Mouse (Mus musculus): ENCODE data around the gene Rps6ka3. TPM values are rescaled to one million over a fixed set of nuclear protein-coding genes. Genes with fewer than 3 reads are reported as not detected.

Gene Rps6ka3
- 76.3 and 79.5 TPM in 2 replicates for total RNA-seq (2017)

- no peak for ATAC-seq (replicated peaks in 1 of 2; ENCODE audit: insufficient read depth in 1 of 2, low FRiP score in 2 of 2, low TSS enrichment in 1 of 2, low read depth in 1 of 2, poor library complexity in 2 of 2, severe bottlenecking in 2 of 2)
Observed at GRCm38 (mm10) chrX:159210007-159210406, at the start of gene Rps6ka3. Rps6ka3 (plus strand) TSS chrX:159210307.

- no peak for ATAC-seq (replicated peaks in 1 of 2; ENCODE audit: insufficient read depth in 1 of 2, low FRiP score in 2 of 2, low TSS enrichment in 1 of 2, low read depth in 1 of 2, poor library complexity in 2 of 2, severe bottlenecking in 2 of 2)
Observed at GRCm38 (mm10) chrX:159169200-159169599, 40.9 kb upstream of the Rps6ka3 start.

- no peak for ATAC-seq (replicated peaks in 1 of 2; ENCODE audit: insufficient read depth in 1 of 2, low FRiP score in 2 of 2, low TSS enrichment in 1 of 2, low read depth in 1 of 2, poor library complexity in 2 of 2, severe bottlenecking in 2 of 2)
Observed at GRCm38 (mm10) chrX:159171579-159171978, 38.5 kb upstream of the Rps6ka3 start.

DNA sequence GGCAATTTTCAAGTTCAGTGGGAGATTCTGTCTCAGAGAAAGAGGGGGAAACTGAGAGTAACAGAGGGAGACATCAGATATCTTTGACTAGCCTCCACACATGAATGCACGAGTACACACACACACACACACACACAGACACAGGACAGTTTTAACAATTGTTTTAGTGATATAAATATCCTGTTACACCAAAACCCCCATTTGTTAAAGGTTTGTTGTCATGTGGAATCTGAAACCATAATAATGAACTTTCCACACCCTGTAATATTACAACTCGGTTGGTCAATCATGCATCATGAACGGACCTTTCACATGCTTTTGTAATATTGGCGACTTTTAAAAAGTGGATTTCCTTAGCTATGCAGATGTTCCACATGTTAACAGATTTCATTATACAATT is 18.5 kb upstream of the Rps6ka3 start:
- no peak for ATAC-seq (replicated peaks in 1 of 2; ENCODE audit: insufficient read depth in 1 of 2, low FRiP score in 2 of 2, low TSS enrichment in 1 of 2, low read depth in 1 of 2, poor library complexity in 2 of 2, severe bottlenecking in 2 of 2)

DNA sequence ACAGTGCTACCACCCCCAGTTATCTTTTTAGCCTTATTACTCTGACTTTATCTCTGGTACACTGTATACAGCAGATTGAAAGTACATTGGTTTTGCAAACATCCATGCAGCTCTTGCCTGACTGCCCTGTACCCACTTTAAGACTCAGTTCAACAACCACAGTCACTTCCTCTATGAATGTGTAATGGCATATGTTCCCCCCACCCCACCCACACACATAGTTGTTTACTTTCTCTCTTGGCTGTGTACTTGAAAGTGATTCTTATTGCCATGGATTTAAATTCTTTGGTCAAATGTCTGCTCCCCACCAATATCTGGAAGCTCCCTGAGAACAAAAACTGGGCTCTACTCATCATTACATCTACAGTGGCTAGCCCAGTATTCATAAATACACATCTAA is 10.6 kb upstream of the Rps6ka3 start:
- peak; percentile 45 to 73; a peak in 3 of 4 replicates for ATAC-seq (replicated peaks in 1 of 2; ENCODE audit: insufficient read depth in 1 of 2, low FRiP score in 2 of 2, low TSS enrichment in 1 of 2, low read depth in 1 of 2, poor library complexity in 2 of 2, severe bottlenecking in 2 of 2)

GRCm38 (mm10) chrX:159200101-159200500 is 10.0 kb upstream of the Rps6ka3 start:
- ATAC-seq (replicated peaks in 1 of 2; ENCODE audit: insufficient read depth in 1 of 2, low FRiP score in 2 of 2, low TSS enrichment in 1 of 2, low read depth in 1 of 2, poor library complexity in 2 of 2, severe bottlenecking in 2 of 2) = peak; percentile 58 to 71; a peak in 3 of 4 replicates

GRCm38 (mm10) chrX:159210892-159211583 is 931 bp downstream of the Rps6ka3 start:
- ATAC-seq (replicated peaks in 1 of 2; ENCODE audit: insufficient read depth in 1 of 2, low FRiP score in 2 of 2, low TSS enrichment in 1 of 2, low read depth in 1 of 2, poor library complexity in 2 of 2, severe bottlenecking in 2 of 2) = peak; percentile 72 to 93

- ATAC-seq (replicated peaks in 1 of 2; ENCODE audit: insufficient read depth in 1 of 2, low FRiP score in 2 of 2, low TSS enrichment in 1 of 2, low read depth in 1 of 2, poor library complexity in 2 of 2, severe bottlenecking in 2 of 2) = no peak
Observed at GRCm38 (mm10) chrX:159215253-159215652, 5.1 kb downstream of the Rps6ka3 start.

DNA sequence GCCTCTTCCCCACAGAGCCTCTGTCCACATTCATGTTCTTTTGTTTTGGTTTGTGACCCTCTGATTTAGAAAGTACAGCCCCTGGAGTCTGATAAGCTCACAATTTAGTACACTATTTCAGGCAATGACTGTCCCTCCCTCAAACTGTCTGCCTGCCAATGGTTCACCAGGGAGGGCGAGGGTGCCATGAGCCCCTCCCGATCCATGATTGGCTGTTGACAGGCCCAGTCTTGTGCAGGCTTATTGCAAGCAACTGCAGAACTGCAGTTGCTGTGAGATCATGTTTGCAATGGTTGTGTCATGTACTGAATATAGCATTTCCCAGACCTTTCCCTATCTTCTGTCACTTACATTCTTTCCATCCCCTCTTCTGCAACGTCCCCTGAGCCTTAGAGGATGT is 12.4 kb downstream of the Rps6ka3 start:
- no peak for ATAC-seq (replicated peaks in 1 of 2; ENCODE audit: insufficient read depth in 1 of 2, low FRiP score in 2 of 2, low TSS enrichment in 1 of 2, low read depth in 1 of 2, poor library complexity in 2 of 2, severe bottlenecking in 2 of 2)

DNA sequence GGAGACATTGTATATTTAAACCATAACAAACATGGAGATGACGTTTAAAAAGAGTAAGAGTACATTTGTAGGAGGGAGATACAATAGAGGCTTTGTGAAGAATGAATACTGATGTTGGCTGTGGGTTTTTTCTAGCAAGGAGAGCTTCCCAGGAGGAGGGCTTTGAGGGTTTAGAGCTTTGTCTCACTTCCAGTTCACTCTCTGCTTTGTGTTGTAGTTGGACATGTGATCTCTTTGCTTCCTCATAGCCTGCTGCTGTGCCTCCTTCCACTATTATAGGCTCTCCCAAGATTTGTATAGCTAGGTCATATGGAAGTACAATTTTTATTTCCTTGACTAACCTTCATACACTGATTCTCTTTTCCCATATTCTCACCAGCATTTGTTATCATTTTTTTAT is 27.2 kb downstream of the Rps6ka3 start:
- ATAC-seq (replicated peaks in 1 of 2; ENCODE audit: insufficient read depth in 1 of 2, low FRiP score in 2 of 2, low TSS enrichment in 1 of 2, low read depth in 1 of 2, poor library complexity in 2 of 2, severe bottlenecking in 2 of 2) = no peak

DNA sequence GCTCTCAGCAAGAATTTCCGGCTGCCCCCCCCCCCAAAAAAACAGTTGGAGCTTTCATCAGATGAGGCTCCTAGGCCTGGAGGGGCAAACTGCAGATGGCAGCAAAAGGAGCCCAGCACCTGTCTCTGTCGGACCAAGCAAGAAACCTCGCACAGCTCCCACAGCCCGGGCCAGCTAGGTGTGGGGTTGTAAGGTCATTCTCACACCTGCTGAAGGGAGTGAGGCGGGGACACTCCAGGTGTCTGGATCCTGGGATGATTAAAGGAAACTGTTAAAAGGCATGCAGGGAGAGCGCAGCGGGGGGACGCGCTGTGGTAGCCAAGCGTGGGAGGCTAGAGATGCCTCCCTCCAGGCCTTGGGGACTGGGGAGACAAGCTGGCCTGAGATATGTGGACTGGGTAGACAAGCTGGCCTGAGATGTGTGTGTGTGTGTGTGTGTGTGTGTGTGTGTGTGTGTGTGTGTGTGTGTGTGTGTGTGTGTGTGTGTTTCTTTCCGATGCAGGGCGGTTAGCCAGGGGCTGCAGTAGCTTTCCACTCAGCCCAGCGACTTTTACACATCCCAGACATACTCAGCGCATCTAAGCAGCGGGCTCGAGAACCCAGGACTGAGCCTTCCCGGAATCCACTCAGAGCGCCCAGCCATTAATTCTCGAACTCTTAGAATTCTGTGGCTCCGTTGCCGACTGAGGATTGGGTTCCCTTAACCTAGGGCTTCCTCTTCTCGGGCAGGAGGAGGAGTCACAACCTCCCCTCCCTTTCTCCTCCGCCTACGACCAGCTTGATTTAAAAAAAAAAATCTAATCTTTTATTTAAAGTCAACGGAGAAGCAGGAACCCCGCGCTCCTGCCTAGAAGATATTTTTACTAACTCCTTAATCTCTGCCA is 44.1 kb downstream of the Rps6ka3 start:
- peak; percentile 69 to 73 for ATAC-seq (replicated peaks in 1 of 2; ENCODE audit: insufficient read depth in 1 of 2, low FRiP score in 2 of 2, low TSS enrichment in 1 of 2, low read depth in 1 of 2, poor library complexity in 2 of 2, severe bottlenecking in 2 of 2)

GRCm38 (mm10) chrX:159255123-159255978 is 45.2 kb downstream of the Rps6ka3 start:
- peak; percentile 82 to 84 for ATAC-seq (replicated peaks in 1 of 2; ENCODE audit: insufficient read depth in 1 of 2, low FRiP score in 2 of 2, low TSS enrichment in 1 of 2, low read depth in 1 of 2, poor library complexity in 2 of 2, severe bottlenecking in 2 of 2)

- ATAC-seq (replicated peaks in 1 of 2; ENCODE audit: insufficient read depth in 1 of 2, low FRiP score in 2 of 2, low TSS enrichment in 1 of 2, low read depth in 1 of 2, poor library complexity in 2 of 2, severe bottlenecking in 2 of 2) = no peak
Observed at GRCm38 (mm10) chrX:159256040-159256852, 46.1 kb downstream of the Rps6ka3 start.

DNA sequence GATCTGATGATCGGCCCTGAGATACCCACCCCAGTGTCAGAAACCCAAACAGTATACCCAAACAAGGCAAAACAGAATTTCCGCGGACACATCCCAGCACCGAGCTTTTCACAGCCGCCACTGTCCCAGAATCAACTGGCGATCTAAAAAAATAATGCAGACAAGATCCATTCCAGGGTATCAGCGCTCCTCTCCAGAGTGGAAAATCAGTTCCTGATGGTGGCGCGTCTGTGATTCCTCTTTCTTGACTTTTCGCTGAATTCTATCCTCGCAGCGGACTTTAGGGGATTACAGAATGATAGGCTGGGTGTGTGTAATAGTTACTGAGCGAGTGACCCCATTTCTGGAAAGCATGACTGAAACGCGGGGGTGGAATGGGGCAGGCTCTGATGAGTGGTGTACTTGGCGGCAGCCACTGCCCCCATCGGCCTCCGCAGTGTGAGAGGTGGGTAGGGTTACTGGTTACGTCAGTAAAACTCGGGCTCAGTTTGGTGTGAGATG is 46.9 kb downstream of the Rps6ka3 start:
- ATAC-seq (replicated peaks in 1 of 2; ENCODE audit: insufficient read depth in 1 of 2, low FRiP score in 2 of 2, low TSS enrichment in 1 of 2, low read depth in 1 of 2, poor library complexity in 2 of 2, severe bottlenecking in 2 of 2) = peak; percentile 22 to 24; a peak in 1 of 4 replicates

GRCm38 (mm10) chrX:159264681-159265080 is 54.6 kb downstream of the Rps6ka3 start:
- ATAC-seq (replicated peaks in 1 of 2; ENCODE audit: insufficient read depth in 1 of 2, low FRiP score in 2 of 2, low TSS enrichment in 1 of 2, low read depth in 1 of 2, poor library complexity in 2 of 2, severe bottlenecking in 2 of 2) = peak in 1 of 2 experiments; percentile 48; a peak in 1 of 4 replicates

GRCm38 (mm10) chrX:159269072-159269471 is 59.0 kb downstream of the Rps6ka3 start:
- ATAC-seq (replicated peaks in 1 of 2; ENCODE audit: insufficient read depth in 1 of 2, low FRiP score in 2 of 2, low TSS enrichment in 1 of 2, low read depth in 1 of 2, poor library complexity in 2 of 2, severe bottlenecking in 2 of 2) = peak; percentile 59 to 88; a peak in 2 of 4 replicates

DNA sequence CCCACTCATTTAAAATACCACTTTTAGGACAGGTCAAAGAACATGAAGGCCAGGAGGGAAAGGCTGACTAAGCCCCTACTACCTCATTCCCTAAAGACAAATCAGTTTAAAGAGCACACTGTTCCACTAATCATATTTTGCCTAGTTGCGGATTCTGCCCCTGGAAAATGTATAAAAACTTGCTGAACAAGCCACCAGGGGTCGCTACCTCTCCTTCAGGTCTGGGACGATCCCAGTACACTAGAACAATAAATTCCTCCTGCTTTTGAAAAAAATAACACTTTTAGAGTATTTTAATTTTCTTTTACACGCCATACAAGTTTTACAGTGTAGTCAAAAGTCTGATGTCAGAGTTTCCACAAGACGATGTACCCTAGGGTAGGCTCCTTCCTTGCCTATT is 76.7 kb downstream of the Rps6ka3 start:
- ATAC-seq (replicated peaks in 1 of 2; ENCODE audit: insufficient read depth in 1 of 2, low FRiP score in 2 of 2, low TSS enrichment in 1 of 2, low read depth in 1 of 2, poor library complexity in 2 of 2, severe bottlenecking in 2 of 2) = no peak
